Mouse (Mus musculus) small intestine, adult 2 months (tissue): ENCODE measurements around the gene Pir.

Source experiments
- CTCF ChIP-seq: fragments of 200-500 bp; IDR thresholded peaks from 2 replicates; pipeline ENCODE4 v1.5.1; 2012; ENCODE audit warnings: low read depth, mild to moderate bottlenecking, control low read depth, inconsistent platforms, low read length, moderate library complexity, mixed read lengths; ENCODE audit not compliant: insufficient replicate concordance, insufficient read length; ENCODE audit errors: extremely low read depth
- POLR2A ChIP-seq: fragments of 200-500 bp; IDR thresholded peaks from 2 replicates; pipeline ENCODE4 v1.6.1; 2012; ENCODE audit warnings: low read depth, mild to moderate bottlenecking, control low read depth, inconsistent platforms, low read length, moderate library complexity

DNA sequence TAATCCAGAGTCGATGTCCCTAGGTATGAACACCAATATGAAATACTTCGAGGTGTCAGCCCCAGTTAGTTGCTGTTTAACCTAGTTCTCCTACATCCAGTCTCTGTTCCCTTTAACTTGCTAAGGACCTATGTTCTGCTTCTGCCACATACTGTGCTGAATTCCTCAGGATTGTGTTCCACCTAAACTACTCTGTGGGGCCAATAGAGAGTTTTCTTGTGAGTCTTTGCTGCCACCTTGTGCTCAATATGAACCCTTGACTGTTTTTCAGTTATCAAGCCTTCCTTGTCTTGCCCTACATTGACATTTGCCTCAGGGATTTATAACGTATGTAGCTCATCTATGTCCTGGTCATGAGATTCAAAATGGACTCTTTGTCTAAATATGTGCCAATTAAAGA, 129.3 kb downstream of the Pir start:
- TF ChIP-seq CTCF (no peak), POLR2A (no peak)
